Mouse (Mus musculus): ENCODE data around the gene Hoxc11. TPM values are rescaled to one million over a fixed set of nuclear protein-coding genes. Genes with fewer than 3 reads are reported as not detected.

Gene Hoxc11
- polyA plus RNA-seq, 2 experiments = not detected

- H3K27me3 ChIP-seq (ENCODE audit: control insufficient read depth, insufficient read depth, low read length) = peaks cover 96% of the 10 kb centered on the region
- TF ChIP-seq EP300 (IDR thresholded peaks at IDR 0.05; ENCODE audit: low read depth) (no peak), CTCF (IDR thresholded peaks at IDR 0.05; ENCODE audit: low read depth) (no peak)
- ATAC-seq (ENCODE audit: insufficient read depth) (no peak), DNase-seq (ENCODE audit: low read depth in 3 of 3, low spot score in 3 of 3) (no peak)
- WGBS (ENCODE audit: insufficient replicate concordance) = 2% methylated on average over 19 of the region's 19 CpGs
- peak within 1 kb of the TSS; percentile 60 for H3K4me2 ChIP-seq (ENCODE audit: low read depth)
- no peaks in the 10 kb centered on the region for H3K36me3 ChIP-seq (replicated peaks; ENCODE audit: control insufficient read depth, insufficient read depth, low read depth)
- H3K4me3 ChIP-seq (ENCODE audit: insufficient read depth in 1 of 2, low read depth in 2 of 2, low read length in 2 of 2) = peak within 1 kb of the TSS in 1 of 2 experiments; percentile 12; a peak in 1 of 4 replicates
- H3K27ac ChIP-seq = no peak within 1 kb of the TSS
- no peak within 1 kb of the TSS for H3K9ac ChIP-seq (replicated peaks)
- H3K4me1 ChIP-seq (replicated peaks; ENCODE audit: control insufficient read depth in 2 of 2, insufficient read depth in 2 of 2, low read length in 1 of 2) = no peaks in the 10 kb centered on the region
- H3K9me3 ChIP-seq (ENCODE audit: control insufficient read depth, low read length) = no peaks in the 10 kb centered on the region
These were observed 43.7 kb downstream of the Hoxc11 start, which contains the start of gene Hoxc6 for GRCm38 (mm10) chr15:102997939-102998355. Hoxc6 (plus strand) TSS chr15:102998257.

GRCm38 (mm10) chr15:102998608-102999182 is 44.5 kb downstream of the Hoxc11 start:
- under 1% methylated on average over 19 of the region's 19 CpGs for WGBS (ENCODE audit: insufficient replicate concordance)
- Histone ChIP-seq H3K9me3 (ENCODE audit: control insufficient read depth, low read length) (no peaks in the 10 kb centered on the region), H3K9ac (replicated peaks) (no peak overlapping the region), H3K36me3 (replicated peaks; ENCODE audit: control insufficient read depth, insufficient read depth, low read depth) (no peaks in the 10 kb centered on the region), H3K4me2 (ENCODE audit: low read depth) (peak overlapping the region; percentile 60), H3K4me1 (replicated peaks; ENCODE audit: control insufficient read depth in 2 of 2, insufficient read depth in 2 of 2, low read length in 1 of 2) (no peaks in the 10 kb centered on the region), H3K27ac (no peak overlapping the region), H3K4me3 (ENCODE audit: insufficient read depth in 1 of 2, low read depth in 2 of 2, low read length in 2 of 2) (peak overlapping the region in 1 of 2 experiments; percentile 12; a peak in 1 of 4 replicates), H3K27me3 (ENCODE audit: control insufficient read depth, insufficient read depth, low read length) (peaks cover 97% of the 10 kb centered on the region)
- no peak for ATAC-seq (ENCODE audit: insufficient read depth)
- TF ChIP-seq EP300 (IDR thresholded peaks at IDR 0.05; ENCODE audit: low read depth) = no peak
- TF ChIP-seq CTCF (IDR thresholded peaks at IDR 0.05; ENCODE audit: low read depth) = no peak
- DNase-seq (ENCODE audit: low read depth in 3 of 3, low spot score in 3 of 3) = no peak

GRCm38 (mm10) chr15:102999183-102999831 is 45.1 kb downstream of the Hoxc11 start:
- no peak for TF ChIP-seq CTCF (IDR thresholded peaks at IDR 0.05; ENCODE audit: low read depth)
- Histone ChIP-seq H3K9me3 (ENCODE audit: control insufficient read depth, low read length) (no peaks in the 10 kb centered on the region), H3K27ac (no peak overlapping the region), H3K4me3 (ENCODE audit: insufficient read depth in 1 of 2, low read depth in 2 of 2, low read length in 2 of 2) (peak overlapping the region in 1 of 2 experiments; percentile 38; a peak in 2 of 4 replicates), H3K4me1 (replicated peaks; ENCODE audit: control insufficient read depth in 2 of 2, insufficient read depth in 2 of 2, low read length in 1 of 2) (no peaks in the 10 kb centered on the region), H3K9ac (replicated peaks) (no peak overlapping the region), H3K36me3 (replicated peaks; ENCODE audit: control insufficient read depth, insufficient read depth, low read depth) (no peaks in the 10 kb centered on the region), H3K27me3 (ENCODE audit: control insufficient read depth, insufficient read depth, low read length) (peaks cover 99% of the 10 kb centered on the region), H3K4me2 (ENCODE audit: low read depth) (peak overlapping the region; percentile 60)
- 1% methylated on average over 33 of the region's 33 CpGs for WGBS (ENCODE audit: insufficient replicate concordance)
- no peak for DNase-seq (ENCODE audit: low read depth in 3 of 3, low spot score in 3 of 3)
- peak; percentile 52; the same call in 1 of the 2 replicates for ATAC-seq (ENCODE audit: insufficient read depth)

GRCm38 (mm10) chr15:102999955-103000354 is 45.7 kb downstream of the Hoxc11 start:
- WGBS (ENCODE audit: insufficient replicate concordance) = 10% methylated on average over 11 of the region's 11 CpGs
- H3K9me3 ChIP-seq (ENCODE audit: control insufficient read depth, low read length) = no peaks in the 10 kb centered on the region
- no peak overlapping the region for H3K4me2 ChIP-seq (ENCODE audit: low read depth)
- H3K9ac ChIP-seq (replicated peaks) = no peak overlapping the region
- peaks cover 99% of the 10 kb centered on the region for H3K27me3 ChIP-seq (ENCODE audit: control insufficient read depth, insufficient read depth, low read length)
- ATAC-seq (ENCODE audit: insufficient read depth) (no peak), DNase-seq (ENCODE audit: low read depth in 3 of 3, low spot score in 3 of 3) (no peak)
- no peak overlapping the region for H3K27ac ChIP-seq
- no peaks in the 10 kb centered on the region for H3K36me3 ChIP-seq (replicated peaks; ENCODE audit: control insufficient read depth, insufficient read depth, low read depth)
- TF ChIP-seq CTCF (IDR thresholded peaks at IDR 0.05; ENCODE audit: low read depth) (no peak), EP300 (IDR thresholded peaks at IDR 0.05; ENCODE audit: low read depth) (no peak)
- H3K4me1 ChIP-seq (replicated peaks; ENCODE audit: control insufficient read depth in 2 of 2, insufficient read depth in 2 of 2, low read length in 1 of 2) = no peaks in the 10 kb centered on the region
- no peak overlapping the region for H3K4me3 ChIP-seq (ENCODE audit: insufficient read depth in 1 of 2, low read depth in 2 of 2, low read length in 2 of 2)

GRCm38 (mm10) chr15:103000501-103000901 is 46.3 kb downstream of the Hoxc11 start:
- Histone ChIP-seq H3K27me3 (ENCODE audit: control insufficient read depth, insufficient read depth, low read length) (peaks cover 99% of the 10 kb centered on the region), H3K27ac (no peak overlapping the region), H3K4me1 (replicated peaks; ENCODE audit: control insufficient read depth in 2 of 2, insufficient read depth in 2 of 2, low read length in 1 of 2) (no peaks in the 10 kb centered on the region), H3K9ac (replicated peaks) (no peak overlapping the region), H3K4me2 (ENCODE audit: low read depth) (no peak overlapping the region), H3K9me3 (ENCODE audit: control insufficient read depth, low read length) (no peaks in the 10 kb centered on the region), H3K4me3 (ENCODE audit: insufficient read depth in 1 of 2, low read depth in 2 of 2, low read length in 2 of 2) (no peak overlapping the region), H3K36me3 (replicated peaks; ENCODE audit: control insufficient read depth, insufficient read depth, low read depth) (no peaks in the 10 kb centered on the region)
- 8% methylated on average over 24 of the region's 24 CpGs for WGBS (ENCODE audit: insufficient replicate concordance)
- no peak for DNase-seq (ENCODE audit: low read depth in 3 of 3, low spot score in 3 of 3)
- no peak for ATAC-seq (ENCODE audit: insufficient read depth)
- TF ChIP-seq EP300 (IDR thresholded peaks at IDR 0.05; ENCODE audit: low read depth) (no peak), CTCF (IDR thresholded peaks at IDR 0.05; ENCODE audit: low read depth) (no peak)
